Mouse (Mus musculus) spleen, postnatal 10 days (tissue): ENCODE measurements around the gene Cdc16.

Experiments used
- DNase-seq, 2 experiments: peaks; one replicate each; pipeline ENCODE4 v3.0.0; 2021 to 2022; ENCODE audit warnings: low spot score in 2 of 2

Gene Cdc16

GRCm38 (mm10) chr8:13799566-13799965 lies 42.1 kb downstream of the Cdc16 start:
- no peak for DNase-seq

DNA sequence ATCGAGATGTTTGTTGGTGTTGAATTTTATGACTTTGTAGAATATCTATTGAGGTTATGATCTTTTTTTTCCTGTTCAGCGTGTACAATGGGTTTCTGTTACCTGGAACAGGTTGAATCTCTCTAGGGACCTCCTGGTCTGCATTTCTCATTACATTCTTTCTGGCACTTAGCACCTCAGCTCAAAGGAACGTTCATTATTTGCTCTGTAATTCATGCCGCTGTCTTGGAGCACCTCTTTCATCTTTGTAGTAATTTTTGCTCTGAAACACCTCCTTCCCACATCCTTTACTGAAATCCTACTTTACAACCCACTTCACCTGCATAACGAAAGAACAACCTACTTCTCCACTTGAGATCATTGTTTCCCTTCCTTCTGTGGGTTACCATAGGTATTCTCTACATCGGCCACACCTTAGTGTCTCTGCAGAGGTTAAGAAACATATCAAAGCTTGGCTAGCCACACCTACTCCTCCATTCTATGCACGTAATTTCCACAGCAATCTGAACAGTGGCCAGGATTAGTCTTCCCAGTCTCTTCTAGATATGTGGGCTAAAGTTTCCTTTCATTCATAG lies 71.2 kb downstream of the Cdc16 start:
- no peak for DNase-seq
